Mouse (Mus musculus) spleen, postnatal 10 days (tissue): ENCODE measurements around the gene Olfr854.

Source experiments
- DNase-seq, 2 experiments: peaks; one replicate each; pipeline ENCODE4 v3.0.0; 2021 to 2022; ENCODE audit warnings: low spot score in 2 of 2

Gene Olfr854

GRCm38 (mm10) chr9:19567282-19567681, at the start of gene Olfr854:
TSS of gene Olfr854 (minus strand) at chr9:19567382.
- no peak for DNase-seq

GRCm38 (mm10) chr9:19582317-19582716, 15.1 kb upstream of the Olfr854 start, which contains the start of gene Olfr855:
TSS of gene Olfr855 (plus strand) at chr9:19582617.
- DNase-seq, result no peak

GRCm38 (mm10) chr9:19540976-19541375, 26.2 kb downstream of the Olfr854 start, which contains the start of gene Olfr853:
TSS of gene Olfr853 (minus strand) at chr9:19541076.
- DNase-seq, result no peak
